Mouse (Mus musculus): ENCODE results near the gene Arid5b.

Arid5b gene

DNA sequence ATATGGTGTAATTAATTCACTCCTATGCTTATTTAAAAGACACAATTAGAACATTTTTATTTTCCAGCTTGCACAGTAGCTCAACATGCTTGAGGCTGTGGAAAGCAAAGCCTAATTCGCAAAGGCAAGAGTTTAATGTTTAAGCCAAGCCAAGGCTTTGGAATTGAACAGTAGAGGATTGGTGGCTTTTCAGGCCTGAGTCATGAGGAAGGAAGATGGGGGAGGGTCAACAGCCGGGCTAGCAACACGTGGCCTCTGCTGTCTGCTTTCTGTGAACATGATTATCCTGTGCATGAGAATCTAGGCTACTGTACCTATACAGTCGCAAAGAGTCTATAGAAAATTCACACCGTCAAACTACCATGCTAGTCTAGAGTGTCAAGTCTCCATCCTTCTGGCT, 9.9 kb downstream of the Arid5b start:
- DNase-seq, result no peak

DNA sequence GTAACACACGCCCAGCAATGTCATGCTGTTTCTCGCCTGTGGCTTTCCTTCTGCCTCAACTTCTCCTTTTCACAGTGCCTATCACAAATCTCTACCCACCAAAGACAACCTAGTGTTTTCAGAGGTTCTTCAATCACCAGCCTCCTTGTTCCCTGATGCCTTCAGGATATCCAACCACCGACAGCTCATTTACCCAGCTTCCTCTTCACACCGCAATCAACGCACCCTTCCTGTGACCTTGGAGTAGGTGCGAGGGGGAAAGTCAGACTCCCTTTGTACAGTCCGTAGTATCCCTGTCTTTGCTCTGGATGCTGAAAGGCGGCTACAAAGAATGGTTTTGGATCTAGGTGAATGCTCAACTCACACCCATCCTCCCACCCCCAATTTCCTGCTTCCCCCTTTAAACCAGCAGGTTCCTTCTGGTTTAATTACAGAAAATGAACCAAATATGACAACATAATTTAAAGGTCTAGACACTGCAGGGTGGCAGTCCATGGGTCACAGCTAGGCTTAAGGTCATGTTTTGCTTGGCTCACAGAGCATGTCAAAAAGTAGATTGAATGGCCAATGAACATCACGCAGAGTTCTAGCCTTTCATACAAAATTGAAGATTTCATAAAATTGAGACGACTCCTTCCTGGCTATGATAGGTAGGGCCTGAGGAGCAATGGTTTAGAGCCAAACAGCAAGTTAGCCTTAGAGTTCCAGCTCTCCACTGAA, 14.4 kb downstream of the Arid5b start:
- no peak for DNase-seq

DNA sequence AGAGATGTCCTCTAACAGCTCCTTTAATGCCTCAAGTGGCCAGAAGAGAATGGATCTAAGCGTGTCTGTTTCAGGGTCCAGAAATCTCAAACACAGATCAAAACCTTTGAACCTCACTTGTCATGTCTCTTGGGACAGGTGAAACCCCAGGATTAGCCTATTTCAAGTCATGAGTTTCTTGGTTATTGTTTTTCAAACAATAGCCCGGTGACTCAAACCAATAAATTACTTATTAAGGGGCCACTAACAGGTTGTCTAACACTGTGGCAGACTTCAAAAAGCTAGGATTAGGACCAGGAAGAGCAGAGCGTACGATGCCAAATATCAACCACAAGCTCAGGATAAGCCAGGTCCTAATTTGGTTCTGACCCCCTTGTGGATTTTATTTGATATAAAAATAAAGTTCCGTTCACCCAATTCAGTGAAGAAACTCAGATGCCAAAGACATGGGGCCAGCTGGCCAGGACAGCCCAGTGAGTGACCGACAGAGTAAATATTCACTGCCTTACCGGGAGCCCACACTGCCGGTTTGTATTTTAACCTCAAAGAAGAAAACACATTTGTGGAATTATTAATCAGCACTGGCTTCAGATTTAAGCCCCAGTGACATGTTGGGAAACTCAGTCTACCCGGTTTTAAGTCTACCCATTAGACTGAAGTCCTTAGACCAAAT, 15.1 kb downstream of the Arid5b start:
- DNase-seq, result no peak

DNA sequence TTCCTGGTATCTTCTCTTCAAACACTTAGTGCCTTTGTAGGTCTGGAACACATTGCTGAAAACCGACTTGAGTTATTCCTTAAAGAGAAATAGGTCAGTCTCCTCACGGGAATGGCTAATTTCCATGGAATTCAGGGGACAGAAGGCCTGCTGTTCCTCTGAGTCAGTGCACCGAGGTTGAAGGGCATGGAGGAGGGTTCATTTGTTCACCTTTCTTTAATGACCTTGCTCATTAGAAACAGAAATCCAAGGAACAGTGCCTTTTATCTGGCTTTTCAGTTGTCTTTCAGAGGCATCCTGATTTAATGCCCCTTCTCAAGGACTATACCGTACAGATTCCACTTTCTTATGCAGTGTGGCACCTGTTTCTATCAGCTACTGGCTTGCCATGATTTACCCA, 18.9 kb downstream of the Arid5b start:
- no peak for DNase-seq

DNA sequence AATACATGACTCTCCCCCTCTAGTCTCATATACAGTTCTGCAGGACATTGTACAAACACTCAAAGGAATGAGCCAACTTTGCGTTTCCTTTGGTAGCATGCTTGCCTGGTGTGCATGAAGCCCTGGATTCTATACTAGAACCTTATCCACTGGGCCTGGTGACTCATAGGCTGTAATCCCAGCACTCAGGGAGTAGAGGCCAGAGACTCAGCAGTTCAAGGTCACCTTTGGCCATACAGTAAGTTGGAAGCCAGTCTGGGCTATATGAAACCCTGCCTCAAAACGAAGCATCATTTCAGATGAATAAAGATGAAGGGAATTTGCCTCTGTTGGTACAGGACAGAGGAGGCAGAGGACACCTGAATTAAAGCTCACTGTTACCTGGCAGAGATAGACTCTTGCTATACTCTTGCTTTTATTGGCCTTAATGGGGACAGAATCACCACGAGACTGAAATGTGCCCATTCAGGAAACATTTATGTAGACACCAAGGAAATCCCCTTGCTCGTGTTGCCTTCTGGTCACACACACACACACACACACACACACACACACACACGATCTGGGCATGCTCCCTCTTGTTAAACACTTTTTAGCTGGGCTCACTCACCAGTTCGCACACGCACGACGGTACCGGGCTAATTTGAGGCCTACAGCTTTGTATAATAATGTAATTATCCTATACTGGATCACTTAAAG, 21.0 kb downstream of the Arid5b start:
- DNase-seq, result no peak

DNA sequence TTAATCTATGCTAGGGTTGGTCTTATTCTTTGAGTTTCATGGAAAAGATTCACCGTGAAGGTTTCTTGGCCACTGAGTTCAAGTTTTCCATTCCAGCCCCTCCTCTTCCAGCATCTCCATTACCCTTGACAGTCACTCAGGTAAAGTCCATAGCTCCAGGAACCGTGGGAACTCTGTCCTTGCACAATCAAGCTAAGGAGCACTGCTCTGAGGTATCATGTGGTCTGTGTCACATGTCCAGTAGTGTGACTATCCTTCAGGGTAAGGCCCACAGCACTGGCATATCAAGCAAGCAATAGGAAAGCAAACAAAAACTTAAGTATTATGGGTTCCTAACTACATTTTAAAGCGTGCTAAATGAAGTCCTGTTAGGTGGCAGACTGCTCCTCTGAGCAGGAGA, 22.4 kb downstream of the Arid5b start:
- no peak for DNase-seq

DNA sequence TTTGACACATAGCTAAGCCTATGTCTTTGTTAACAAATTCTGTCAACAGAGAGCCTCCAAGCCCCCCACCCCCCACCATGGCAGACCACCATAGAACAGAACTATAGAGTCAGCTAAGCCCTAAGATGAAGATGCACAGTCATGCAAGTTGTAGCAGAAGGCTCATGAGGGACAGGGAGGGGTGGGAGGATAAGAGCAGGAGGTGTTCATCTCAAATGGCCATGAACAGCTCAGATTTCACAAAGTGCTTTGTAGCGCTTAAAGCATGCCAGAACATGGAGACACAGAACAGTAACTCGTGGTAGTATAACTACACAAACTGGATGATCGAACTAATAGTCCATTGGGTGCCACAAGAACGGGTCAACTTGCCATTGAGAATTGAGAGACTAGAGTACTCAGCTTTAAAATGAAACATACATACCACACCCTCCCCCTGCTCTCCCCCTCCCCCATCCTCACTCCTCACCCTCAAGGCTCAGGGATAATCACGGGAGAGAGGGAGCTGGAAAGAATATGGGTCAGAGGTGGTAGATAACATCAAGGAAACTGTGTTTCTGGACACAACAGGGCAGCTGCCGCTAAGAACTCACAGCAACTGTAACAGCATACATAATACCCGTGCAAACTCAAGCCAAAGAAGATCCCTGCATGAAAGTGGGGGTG, 25.0 kb downstream of the Arid5b start:
- DNase-seq, result no peak

DNA sequence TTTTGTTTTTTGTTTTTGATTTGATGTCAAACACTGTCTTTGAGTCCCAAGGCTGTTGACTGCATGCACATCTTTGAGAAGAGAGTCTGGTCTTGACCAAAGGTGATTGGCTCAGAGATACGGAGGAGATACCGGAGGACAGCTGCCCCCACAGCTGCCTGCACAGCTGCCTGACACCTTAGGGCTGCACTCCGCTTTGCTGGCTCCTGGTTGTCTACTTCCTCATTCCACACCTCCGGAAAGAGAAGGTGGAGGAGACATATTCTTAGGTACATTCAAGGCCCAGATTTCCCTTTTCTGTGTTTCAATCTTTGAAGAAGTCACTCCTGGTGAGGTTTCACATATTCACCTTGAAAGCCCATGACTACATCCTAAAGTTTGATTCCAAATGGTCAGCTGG, 25.9 kb downstream of the Arid5b start:
- DNase-seq, result no peak

DNA sequence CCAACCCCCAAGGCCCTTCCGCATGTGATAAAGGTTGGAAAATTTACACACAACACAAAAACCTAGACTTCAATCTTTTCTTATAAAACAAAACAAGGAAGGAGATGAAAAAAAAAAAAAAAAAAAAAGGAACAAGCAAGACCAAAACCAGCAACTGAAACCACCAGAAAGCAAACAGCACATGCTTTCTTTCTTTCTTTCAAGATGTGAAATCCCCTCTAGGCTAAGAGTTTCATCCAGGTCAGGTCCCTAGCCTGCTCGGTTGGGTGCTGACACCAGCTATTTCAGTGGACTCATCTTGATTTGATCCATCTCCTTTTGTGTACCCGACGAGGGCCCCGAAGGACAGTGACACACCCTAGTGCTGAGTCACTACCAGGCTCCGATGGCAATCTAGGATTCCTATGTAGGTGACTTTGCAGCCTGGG, 29.2 kb downstream of the Arid5b start:
- DNase-seq, result no peak

DNA sequence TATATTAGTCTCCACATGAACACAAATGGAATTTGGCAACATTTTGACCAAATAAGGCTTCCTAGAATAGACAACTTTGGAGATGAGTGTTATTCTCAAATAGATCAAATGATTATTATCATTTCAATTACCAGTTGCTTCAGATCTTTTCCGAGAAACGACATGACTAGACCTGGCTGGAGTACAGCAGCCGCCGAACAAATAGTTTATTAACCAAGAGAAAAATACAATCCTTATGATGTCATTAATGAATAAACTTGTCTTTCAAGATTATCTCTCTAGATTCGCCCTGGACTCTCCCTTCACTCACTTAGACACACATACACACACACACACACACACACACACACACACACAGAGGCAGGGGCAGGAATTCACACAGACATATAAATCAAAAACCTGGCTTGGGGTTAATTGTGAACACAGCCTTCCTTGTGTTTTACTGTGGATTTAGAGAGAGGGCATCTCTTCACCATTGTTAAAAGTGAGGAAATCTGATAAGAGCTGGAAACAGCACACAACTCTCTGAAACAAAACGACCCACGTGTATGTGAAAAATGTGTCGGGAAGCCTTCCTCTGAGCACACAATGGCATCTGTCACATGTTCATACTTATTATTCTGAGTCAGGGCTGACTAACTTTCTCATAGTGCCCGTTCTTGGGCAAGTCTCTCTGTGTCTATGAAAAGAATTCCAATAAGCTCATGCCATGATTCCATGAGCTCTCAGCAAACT, 30.1 kb downstream of the Arid5b start:
- DNase-seq, result no peak

DNA sequence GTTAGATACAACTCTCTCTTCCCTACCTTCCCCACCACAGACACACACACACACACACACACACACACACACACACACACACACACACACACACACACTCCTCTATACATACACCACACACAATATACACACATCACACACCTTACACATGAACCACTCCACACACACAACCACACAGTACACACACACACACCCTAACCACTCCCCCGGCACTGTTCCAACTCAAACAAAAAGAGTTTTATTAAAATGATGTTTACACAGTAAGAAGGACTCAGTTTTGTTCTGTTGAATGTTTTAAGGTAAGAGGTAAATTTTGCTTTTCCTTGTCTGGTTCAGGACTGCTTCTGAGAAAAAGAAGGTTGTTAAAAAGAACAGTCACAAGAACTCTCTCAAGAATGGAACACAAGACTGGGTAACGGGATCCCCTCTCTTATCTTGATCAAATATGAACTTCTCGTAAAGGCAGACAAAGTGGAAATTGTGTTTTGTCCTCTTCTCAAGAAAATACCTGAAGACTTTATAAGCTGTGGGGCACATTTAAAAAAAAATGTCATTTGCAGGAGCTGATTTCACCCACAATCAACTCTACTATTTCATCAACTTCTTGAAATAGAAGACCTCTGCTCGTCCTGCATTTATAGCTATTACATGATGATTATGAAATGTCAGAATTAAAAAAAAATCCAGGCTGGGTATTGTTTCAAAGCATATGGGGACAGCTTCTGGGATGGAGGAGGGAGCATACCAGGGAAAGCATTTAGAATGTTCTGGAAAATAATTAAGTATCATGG, 30.9 kb downstream of the Arid5b start:
- DNase-seq, result no peak

DNA sequence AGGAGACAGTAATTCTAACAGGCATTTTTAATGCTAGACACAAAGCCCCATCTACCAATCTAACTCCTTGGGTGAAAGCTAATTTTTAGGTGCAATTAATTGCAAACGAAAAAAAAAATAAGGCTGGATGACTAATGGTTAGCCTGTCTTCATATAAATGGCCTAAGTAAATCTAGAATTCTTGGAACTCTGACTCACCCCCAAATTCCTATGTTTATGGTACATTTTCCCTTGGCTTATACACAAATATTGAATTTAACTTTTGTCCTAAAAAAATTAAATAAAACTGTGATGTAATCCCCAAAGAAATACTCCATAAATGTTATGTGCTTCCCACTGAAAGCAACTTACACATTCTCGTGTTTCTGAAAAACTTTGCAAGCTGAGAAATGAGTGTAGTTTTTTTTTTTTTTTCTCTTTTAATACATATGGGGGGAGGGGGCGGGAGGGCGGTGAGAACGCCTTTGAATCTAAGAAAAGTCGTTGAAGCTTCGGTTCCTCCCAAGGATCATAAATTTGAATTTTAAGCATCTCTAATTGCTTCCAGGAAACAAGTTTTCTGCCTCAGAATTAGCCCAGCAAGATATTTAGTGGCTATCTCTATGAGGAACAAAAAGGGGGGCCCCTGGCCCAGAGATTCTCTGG, 31.8 kb downstream of the Arid5b start:
- no peak for DNase-seq

DNA sequence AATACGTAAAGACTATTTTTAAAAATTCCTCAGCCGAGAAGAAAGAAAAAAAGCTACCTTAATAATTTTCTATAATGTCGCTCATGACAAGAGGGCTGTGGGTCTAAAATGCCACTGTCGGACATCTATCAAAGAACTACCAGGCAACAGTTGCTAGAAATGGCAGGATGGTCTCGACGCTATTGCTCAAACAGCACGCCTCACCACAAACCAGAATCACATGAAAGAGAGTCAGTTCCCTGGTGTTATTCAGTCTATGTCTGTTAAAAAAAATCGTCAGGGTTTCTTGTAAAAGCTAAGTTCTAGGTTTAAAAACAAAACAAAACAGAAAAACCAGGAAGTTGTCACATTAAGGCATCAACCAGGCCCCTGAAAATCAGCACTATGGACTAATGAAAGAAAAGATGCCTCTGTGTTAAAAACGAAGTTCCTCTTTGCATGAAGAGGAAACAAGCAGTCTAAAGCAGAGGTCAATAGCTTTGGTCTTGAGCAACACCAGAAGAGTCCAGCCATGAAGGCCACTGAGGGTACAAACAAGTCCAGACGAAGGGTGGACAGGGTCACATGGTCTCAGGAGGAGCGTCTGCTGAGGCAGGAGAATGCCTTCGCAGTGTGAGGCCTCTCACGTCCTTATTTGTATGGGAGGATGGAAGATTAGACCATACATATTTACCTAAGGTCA, 37.6 kb downstream of the Arid5b start:
- DNase-seq, result no peak

DNA sequence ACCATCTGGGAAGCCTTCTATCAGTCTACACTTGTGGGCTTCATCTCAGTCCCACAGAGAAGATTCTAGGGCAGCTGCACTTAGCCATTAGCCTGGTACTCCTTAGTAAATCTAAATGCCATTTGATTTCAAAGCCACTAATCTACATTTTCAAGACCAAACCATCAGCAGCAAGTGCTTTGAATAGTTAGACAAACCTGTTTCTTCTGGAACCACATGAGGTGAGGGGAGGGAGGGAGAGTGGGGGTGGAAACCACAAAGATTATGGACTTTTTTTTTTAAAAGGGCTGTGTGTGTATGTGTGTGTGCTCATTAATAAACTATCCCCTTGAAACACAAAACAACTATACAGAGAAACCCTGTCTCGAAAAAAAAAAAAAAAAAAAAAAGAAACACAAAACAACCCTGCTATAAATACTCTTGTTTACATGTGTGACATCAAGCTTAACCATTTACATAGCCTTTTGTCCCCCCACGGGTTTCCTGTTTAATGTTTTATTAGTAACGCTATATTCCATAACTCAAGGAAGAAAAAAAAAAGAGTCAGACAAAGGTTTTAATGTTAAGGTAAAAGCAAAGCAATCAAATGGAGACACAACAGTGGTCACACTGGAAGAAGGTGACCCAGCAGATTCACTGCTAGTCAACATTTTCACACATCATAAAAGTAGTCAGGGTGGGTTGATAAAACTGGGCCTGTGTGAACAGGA, 38.3 kb downstream of the Arid5b start:
- no peak for DNase-seq

DNA sequence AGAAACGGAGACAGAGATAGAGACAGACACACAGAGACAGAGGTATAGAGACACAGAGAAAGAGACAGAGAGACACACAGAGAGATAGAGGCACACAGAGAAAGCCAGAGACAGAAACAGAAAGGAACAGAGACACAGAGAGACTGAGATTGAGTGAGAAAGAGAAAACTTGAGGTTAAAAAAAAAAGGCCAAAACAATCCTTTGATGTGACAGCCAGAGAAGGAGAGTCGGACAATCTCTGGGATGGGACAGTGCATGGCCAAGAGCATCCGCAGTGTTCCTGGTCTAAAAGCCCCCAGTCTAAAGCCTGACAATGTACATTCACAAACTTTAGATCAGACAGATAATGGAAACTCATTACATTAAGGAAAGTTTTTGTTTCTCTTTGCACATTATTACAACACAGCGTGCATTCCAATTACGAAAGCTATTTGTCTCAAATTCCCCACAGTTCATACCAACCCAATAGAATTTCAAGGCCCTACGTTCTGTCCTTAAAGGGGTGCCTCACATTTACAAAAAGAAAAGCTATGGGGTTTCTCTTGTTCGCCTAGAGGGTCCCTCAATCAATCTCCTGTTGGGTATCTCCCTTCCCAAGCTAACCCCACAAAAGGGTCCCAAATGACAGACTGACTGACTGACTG, 39.0 kb downstream of the Arid5b start:
- no peak for DNase-seq

DNA sequence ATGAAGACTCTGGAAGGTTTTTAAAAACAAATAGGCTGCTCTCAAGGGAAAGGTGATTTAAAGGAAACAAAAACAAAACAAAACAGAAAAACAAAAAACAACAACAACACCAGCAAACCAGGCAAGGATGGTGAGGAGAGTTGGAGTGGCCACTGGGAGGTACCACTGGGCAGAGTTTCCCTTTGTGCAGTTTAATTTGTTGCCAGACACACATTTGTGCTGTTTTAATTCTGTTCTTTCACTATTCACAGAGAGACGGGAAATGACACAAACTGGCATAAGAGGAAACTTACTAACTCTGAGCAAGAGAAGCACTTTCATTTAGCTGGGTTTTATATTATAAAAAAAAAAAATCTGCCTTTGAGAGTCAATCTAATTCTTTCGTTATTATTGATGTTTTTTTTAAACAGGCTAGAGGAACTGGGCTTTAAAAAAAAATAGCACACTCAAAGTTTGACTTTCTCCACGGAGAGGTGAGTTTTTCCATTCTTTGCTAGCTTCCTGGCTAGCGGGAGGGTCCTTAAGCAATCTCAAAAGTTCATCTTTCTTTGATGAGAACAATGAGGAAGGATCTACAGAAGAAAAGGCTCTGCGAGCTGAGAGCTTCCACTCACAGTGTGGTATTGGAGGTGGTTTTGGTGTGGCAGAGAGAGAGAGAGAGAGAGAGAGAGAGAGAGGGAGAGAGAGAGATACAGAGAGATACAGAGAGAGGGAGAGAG, 39.7 kb downstream of the Arid5b start:
- no peak for DNase-seq

DNA sequence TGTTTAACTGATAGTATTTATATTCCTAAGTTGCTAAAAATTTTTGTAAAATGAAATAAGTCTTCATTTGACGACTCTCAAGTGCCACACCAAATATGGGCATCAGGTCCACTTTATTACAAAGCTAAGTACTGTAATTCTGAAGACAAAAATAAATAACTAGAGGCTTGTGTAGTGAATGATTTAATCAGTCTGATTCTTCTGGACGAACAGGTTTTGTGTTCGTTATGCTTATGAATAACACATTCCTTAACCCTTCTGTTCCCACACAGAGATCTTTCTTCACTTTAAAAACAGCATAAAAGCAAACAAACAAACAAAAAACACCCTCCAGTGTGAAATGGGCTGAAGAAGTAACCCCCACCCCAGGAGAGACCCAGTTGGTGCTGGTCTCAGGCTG, 40.4 kb downstream of the Arid5b start:
- no peak for DNase-seq

DNA sequence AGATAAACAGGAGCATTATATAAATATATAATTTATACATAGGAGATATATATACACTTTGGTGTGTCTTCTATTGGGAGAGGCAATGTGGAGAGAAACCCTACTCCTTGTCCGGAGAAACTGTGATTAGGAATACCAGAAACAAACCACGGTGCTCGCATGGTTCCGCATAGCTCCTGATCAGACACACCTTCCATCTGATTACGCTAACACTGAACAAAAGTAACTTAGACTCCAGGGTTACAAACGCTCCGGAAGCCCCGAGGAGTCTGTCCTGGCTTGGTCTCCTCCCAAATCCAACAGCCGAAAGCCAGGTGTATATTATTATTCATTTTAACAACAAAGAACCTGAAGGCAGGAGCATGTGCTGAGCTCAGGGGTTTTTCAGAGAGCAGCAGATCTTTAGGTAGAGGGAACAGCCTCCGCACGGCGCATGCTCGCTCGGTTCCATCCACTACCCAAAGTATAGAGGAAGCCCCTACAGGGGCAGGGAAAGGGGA, 41.5 kb downstream of the Arid5b start:
- DNase-seq, result no peak
